Mouse (Mus musculus) skeletal muscle tissue, adult 2 months (tissue): ENCODE results near the gene Naa80.

Experiments used
- DNase-seq: peaks from one replicate; pipeline ENCODE4 v3.0.0-alpha.2; 2012; ENCODE audit warnings: low read depth, low spot score

The Naa80 gene

DNA sequence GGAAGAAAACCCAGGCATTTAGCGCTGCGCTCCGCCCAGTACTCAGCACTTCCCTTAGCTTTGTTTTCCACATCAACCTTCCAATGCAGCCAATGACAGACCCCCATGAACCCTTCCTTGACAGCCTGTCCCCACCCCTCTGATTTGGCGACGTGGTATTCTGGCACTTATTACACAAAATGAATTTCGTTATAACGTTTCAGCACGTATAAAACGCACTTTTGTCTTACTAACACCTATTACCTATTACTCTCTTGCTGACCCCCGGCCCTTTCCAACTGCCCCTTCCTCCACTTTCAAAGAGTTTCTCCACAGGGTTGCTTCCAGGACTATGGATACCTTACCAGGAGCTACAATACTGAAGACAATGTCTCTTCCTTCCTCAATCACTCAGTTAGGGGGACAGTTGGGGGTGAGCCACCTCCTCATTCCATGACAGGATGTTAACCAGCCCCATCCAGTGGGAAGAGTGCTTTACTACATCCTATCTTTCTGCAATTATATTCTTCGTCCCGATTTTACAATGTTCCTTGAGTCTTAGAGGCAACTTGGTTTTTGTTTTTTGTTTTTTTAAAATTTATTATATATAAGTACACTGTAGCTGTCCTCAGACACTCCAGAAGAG lies 34.4 kb downstream of the Naa80 start:
- DNase-seq, result no peak

DNA sequence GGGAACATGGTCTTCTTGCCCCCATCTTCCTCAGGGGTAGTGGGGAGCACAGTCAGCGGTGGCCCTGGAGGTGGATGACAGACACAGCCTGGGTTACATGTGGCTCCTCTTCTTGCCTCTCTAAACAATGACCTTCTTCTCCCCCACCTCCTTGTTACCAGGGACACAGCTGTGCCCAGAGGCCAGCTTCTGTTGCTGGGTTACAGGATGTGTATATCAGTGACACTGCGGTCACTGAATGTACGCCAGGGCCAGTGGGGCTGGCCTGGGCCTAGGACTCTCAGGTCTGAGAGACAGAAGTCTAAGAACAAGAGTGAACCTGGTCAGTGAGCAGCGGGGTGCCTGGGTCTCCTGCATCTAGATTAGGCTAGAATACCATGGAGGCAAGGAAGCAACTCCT lies 36.3 kb downstream of the Naa80 start:
- no peak for DNase-seq

DNA sequence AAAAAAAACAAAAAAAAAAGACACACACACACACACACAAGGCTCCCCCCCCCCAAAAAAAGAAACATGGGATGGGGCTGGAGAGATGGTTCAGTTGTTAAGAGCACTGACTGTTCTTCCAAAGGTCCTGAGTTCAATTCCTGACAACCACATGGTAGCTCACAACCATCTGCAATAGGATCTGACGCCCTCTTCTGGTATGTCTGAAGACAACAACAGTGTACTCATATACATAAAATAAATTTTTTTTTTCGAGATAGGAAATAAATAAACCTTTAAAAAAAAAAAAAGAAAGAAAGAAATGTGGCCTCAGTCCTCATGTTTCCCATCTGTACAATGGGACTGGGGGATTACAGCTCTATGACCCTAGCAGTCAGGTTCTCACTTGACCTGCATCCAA lies 38.8 kb downstream of the Naa80 start:
- DNase-seq, result no peak

DNA sequence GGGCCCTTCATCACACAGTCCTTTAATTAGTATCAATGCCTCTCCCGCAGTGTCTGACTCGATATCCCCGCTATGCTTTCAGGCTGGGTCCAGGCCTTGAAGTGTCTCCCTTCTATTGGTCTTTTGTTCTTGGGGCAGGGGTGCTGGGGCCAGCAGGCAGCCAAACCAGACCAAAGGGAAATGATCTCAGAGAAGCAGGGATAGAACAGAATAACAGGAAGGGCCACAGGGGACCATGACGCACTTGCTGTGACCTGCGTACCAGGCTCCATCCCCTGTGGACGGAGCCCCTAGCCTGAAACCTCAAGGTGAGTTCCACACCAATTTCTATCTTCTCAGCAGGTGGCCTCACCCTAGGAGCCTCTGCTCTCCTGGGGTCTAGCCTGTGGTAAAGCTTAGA lies 39.4 kb downstream of the Naa80 start:
- no peak for DNase-seq

DNA sequence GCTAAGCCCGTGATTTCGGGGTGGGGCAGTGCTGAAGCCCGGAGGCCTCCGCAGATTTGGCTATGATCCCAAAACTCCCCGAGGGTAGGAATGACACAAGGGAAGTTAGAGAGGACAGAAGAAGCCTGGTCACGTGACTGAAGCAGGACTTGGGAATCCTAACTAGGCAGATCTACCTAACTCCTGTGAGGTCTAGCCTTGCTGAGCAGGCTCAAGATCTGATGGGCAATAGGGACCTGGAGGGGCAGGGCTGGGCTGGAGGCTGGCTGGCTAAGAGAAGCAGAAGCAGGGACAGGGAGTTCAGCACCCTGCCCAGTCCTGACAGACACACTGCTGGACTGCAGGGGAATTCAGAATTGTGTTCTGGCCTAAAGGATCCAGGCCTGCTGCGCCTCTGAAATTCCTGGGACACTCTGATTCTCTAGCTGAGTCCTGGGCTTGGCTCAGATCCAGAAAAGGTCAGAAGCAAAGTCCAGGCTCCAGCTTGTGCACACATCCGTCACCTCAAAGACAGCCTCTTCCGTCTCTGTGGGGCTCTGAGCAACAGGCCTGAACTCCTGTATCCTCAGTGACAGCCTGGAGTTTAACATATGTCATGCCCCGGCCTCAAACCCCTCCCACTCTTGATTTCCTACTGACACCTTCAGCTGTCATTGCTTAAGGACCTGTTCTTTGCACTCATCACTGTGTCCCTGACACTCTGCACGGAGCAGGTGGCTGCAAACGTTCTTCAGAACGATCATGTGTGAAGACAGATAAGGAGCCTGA lies 40.3 kb downstream of the Naa80 start:
- DNase-seq, result no peak

DNA sequence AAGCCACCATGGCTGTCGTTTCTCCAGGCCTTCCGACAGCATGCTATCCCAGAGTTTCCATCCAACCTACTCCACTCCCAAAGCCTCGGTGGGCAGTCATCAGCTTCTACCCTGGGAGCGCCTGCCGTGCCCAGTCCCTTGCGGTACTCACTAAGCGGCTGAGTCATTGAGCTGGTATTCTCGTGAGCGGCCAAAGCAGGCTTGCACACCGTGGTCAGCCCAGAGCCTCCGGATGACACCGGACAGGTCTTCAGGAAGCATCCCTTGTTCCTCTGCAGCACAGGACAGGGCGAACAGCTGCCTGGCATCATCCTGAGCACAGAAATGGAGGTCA lies 40.8 kb downstream of the Naa80 start:
- no peak for DNase-seq

DNA sequence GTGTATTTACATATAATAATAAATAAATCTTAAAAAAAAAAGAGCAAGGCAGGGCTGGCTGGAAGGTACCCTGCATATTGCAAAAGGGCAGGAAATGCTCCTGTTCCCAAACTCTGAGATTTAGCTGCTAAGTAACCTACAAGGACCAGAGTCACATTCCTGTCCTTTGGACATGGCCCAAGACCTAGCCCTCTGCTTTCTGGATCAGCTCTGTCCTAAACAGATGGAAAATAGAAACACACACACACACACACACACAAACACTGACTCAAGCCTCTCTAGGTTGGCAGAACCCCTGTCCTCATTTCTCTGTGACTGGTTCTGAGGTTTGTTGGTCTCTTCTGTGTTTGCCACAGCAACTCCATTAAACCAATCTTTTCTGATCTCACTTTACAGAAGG lies 42.3 kb downstream of the Naa80 start:
- no peak for DNase-seq

DNA sequence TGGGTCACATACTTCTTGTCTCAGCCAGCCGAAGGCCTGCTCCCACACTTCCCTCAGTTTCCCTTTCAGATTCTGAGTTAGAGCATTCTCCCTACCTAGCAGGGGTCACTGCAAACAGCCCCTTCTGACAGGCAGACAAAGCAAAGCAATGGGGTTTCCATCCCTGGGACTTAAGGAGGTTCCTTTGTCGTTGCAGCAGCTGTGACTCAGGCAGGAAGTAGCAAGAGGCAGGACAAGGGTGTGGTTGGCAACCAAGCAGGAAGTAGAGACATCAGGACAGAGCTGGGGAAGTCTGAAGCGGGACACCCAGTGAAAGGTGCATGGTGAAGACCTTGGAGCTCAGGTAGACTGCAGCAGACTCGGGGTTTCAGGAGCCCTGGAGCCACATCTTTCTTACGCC lies 45.9 kb downstream of the Naa80 start:
- no peak for DNase-seq

DNA sequence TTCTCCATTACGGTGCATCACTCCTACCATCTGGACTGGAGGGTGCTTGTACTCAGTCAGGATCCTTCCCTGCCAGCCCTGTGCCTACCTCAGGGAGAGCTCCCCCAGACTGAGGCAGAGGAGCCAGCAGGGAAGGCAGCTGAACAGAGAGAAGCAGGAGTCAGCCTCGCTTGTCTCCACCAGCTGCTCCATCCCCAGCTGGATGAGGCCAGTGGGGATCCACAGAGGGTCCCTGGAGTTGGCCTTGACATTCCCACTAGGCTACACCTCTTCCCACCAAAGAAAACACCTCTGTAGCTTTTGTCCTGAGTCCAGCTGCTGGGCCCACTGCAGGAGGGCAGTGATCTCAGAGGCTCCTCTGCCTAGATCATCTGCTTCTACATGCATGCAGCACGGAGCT lies 46.3 kb downstream of the Naa80 start:
- no peak for DNase-seq

DNA sequence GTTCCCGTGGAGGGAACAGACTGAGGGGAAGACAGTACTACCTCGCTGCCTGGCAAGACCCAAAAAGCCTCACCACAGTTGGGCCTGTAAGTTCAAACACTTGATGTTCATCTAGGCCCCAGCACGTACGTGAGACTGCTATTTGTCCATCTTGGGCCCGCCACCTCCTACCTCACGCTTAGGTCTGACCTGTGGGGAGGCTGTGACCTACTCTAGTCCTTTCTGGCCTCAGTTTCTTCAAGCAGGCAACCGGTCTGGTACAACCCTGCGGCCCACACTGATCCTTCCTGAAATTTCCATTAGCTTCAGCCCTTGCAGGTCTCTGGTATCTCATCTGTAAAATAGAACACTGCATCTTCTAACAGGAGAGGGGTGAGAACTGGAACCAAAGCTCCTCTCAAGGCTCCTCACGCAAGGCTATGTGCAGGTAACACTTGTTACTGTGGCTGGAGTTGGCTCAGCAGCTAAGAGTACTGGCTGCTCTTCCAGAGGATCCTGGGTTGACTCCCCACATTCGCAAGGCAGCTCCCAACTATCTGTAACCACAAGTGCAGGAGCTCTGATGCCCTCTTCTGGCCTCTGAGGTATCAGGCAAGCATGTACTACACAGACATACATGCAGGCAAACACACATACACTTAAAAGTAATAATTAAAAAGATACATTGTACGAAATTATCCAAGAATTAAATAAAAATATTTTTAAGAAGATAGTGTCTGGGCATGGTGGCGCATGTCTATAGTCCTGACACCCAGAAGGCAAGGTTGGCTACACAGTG lies 46.9 kb downstream of the Naa80 start:
- no peak for DNase-seq

DNA sequence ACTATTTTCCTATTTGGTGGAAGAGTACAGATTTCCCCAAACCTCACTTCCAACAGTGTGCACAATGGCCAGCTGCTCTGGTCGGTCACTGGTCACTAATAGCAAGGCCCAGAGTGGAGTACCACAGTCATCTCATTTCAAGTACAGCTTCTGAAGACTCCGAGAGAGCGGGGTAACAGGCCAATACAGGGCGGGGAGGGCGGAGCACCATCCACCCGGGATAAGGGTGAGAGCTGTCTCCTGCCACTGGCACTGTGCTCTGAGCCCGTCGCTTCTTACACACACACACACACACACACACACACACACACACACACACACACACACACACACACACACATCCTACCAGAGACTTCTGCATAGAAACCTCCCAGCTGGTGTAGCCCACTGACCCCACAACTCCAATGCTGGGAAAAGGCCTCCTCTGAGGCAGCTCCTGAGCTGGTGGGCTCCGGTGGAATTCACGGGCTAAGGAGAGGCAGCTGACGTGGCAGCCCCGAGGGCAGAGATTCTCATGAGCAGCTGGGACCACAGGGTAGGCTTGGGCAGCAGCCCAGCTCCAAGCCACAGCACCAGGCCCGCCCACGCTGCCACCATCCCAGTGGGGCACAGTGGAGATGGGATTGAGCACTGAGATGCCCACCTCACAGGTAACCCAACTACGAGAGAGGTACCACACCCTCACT lies 47.6 kb downstream of the Naa80 start:
- DNase-seq, result no peak

DNA sequence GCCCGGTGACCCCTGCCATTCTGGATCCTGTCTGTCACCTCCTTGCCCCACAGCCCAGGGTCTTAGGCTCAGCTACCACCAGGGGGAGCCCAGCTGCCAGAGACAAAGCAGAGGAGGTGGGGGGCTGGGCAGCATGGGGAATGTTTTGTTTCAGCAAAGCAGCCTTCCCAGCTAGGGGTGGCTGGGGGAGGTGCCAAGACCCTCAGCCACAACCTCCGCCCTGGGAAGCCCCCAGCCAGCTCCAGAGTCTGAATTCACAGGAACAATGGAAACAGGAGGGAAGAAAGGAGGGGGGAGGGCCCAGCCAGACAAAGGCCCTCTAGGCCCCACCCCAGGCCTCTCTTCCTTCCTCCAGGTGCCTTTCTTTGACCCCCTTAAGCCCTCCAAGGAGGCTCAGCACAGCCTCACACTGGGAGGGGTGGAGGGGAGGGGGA lies 48.2 kb downstream of the Naa80 start:
- no peak for DNase-seq

DNA sequence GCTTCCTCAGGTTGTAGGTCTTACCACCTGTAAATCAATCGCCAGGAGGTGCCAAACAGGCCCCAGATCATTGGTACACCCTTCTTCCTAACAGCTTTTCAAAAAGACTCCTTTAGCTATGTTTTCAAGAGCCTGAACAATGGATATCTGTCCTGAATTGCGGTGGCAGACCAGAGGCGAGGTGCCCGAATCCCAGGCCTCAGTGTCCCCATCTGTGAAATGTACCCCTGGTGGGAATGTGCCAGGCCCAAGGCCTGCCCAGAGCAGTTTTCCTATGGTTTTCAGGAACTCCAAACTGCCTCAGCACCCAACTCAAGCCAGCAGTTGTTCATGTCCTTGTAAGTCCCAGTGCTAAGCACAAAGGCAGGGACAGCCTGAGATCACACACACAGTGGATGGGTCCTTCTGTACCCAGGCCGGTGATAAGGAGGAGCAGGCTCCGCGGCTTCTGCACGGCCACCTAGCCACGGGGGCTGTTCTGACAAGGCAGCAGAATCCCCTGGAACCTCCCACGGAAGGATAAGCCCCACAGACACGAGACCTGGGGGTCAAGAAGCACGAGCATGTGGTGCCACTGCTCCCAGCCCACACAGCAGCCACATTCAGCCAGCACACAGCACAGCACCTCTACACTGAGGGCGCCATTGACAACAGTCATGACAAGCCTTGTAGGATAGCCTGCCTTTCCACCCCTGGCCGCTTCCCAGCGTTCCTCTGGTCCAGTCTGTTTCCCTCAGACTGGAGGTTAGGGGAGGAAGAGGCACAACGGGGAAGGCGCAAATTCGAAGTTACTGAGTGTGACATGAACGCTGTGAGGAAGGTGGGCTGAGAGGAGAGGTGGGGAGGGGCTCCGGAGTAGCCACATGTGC lies 48.9 kb downstream of the Naa80 start:
- DNase-seq, result no peak

DNA sequence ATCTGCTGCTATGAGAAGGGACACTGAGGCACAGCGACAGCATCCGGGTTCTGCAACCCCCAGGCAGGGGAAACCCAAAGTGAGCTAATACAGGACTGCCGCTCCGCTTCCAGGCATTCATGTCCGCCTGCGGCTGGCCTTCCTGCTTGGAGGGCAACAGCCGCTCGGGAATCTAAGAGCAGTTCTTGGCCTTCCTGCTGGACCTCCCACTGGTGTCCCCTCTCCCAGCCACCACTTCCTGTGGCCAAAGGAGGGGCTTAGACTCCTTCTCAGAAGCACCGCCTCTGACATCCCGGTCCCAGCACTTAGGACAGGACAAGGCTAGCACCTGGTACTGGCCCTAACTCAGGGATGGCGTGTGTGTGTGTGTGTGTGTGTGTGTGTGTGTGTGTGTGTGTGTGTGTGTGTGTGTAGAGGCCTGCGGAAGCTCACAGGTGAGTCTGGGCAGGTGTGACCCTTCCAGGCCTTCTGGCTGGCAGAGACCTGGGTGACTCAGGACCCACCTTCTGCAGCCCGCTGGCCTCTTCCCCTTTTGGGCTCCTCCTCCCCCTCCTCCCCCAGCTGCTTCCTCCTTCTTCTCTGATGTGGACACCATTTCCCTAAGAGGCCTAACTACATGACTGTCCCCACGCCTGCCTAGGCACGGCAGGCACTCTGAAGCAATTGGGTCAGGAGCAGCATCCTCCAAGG lies 50.2 kb downstream of the Naa80 start:
- DNase-seq, result no peak

DNA sequence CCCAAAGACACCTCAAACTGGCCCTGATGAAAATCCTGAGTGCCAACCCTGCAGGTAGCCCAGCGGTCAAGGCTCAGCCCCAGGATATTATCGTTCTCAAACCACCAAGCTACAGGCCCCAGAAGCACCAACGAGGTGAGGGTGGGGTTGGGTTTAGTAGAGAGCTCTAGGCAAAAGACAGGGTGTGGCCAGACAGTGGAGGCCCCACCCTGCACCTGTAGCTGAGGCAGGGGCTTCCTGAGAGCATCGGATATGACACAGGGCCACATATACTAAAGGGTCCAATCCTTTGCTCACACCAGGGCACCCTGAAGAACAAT lies 50.7 kb downstream of the Naa80 start:
- no peak for DNase-seq

DNA sequence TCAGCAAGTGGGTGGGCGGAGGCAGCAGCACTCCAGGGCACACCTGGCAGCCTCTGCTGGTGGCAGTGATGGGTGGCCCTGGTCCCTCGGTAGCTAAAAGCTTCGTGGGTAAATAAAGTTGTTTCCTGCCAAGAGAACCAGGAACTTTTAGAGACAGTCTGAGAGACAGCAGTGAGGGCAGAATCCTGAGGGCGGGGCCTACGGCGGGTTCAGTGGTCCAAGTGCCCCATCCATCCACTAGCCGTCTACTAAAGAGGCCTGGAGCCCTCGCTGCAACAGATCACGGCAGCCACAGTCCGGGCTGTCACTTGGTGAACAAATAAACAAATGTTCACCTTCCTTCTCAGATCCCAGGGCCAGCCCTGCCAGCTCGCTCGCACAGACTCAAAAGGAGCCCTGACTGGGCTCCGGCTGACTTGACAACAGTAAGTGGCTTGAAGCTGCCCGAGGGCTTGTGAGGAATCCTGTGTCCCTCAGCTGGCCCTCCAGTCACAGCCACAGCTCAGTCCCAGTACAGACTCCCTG lies 51.3 kb downstream of the Naa80 start:
- no peak for DNase-seq

DNA sequence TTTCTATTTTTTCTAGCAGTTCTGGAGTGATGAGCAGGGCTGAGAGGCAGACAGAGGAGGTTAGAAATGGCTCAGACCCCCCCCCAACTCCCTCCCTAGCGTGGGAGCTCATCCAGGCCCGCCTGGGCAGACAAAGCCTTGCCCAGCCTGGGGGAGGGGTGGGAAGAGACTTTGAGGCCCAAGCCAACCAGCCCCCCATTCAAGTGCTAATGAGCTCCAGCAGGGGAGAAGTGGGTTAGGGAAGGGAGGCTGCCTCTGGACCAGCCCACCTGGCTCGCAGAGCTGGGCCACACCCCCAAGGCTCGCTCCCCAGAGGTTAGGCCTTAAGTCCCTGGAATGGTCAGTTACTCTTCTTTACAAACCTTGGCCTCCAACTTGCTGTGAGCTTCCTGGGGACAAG lies 51.9 kb downstream of the Naa80 start:
- no peak for DNase-seq

DNA sequence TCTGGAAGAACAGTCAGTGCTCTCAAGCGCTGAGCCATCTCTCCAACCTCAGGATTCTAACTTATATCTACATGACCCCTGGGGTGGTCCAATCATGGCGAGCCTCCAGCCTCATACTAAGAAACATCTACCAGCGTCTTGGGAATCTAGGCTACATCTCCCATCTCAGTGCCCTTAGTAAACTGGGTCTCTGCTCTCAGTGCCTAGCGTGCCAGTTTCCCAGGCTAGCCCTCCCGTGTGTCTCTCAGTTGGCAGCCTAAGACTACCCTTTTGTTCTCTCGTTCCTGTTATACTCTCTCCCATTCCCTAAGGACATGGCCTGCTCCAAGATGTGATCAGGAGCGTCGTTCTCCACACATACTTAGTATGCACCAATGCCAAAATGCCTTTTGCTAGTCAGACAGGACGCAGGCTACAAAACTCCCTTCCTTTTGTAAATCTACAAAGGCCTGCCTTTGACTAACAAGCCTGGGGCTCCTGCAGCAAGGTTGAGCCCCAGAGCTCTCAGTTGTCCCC lies 52.7 kb downstream of the Naa80 start:
- DNase-seq, result no peak

DNA sequence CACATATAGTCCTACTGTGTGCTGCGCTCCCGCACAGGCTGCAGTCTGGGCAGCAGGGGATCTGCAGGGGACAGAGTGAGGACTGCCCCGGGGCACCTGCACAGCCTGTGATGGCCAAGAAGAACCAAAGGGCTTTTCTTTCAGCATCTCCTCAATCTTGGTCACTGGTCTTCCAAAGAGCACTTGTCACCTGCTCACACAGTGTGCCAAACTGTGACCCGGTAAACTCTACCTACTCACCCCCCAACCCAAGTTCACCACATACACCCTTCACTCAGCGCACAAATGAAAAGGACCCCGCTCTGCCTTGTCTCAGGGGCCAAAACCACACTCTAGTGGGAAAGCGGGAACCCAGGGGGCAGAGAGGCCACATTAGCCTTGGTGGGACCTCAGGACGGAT lies 53.2 kb downstream of the Naa80 start:
- DNase-seq, result no peak

DNA sequence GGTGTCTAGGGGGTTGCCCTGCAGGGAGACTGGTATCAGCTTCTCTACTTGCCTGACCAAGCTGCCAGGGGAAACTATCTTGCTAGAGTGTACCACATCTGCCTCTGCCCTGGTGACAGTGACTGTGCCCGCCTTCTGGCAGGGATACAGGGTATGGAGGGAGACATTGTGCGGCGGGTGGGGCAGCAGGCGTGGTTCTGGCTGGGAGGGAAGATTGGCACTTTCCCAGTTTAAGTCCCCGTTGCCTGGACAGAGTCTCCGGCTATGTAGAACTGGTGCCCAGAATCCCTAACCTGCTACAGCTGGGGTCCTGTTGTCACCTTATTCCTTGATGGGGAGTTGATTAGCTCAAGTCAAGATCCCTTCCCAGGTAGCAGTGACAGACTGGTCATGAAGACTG lies 53.8 kb downstream of the Naa80 start:
- no peak for DNase-seq
